ENCODE assay signal across 9 mouse cellular contexts in the genomic region with DNA sequence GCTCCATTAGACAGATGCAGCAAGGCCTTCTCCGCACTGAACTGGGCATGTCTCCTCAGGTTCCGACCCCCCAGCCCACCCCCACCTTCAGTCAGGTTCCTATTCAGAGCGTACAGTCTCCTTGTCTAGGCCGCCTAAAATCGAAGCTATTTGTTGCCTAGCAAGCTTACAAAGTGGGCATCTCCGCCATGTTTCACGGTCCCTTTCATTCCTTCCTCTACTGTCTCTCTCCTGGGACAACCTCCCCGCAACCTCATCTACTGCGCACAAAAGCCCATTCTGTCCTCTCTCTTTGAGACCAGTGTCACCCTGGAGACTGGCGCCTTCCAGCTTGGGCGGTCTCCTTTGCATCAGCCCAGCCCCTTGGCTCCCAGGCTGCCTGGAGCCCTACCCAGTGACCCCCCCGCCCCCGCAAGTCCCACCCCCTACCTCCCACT.
DNase-seq lines count a peak whose midpoint lies in the region; ATAC-seq lines count a peak whose summit lies in the region.
"Had no signal": no experiment of that assay in that cellular context is flagged by ENCODE, and none has a peak within 500 bp of the region (broad histone marks: within the 10 kb centered on the region; RNA-seq: fewer than 3 reads in every experiment).

No protein-coding gene starts in this region.

- peak overlapping the region; percentile 36; the same call in 1 of the 2 replicates for H3K4me2 ChIP-seq in forebrain, embryonic 13.5 days
- no peak overlapping the region for H3K4me2 ChIP-seq in midbrain, embryonic 11.5 days
- H3K4me2 ChIP-seq: limb, embryonic 12.5 days had no signal

- intact Hi-C loops in left cerebral cortex, postnatal 14 days (cut with DNase I), result no loop called here

- peak overlapping the region; percentile 85 for H3K27ac ChIP-seq in forebrain, embryonic 13.5 days
- peak overlapping the region; percentile 76 for H3K27ac ChIP-seq in midbrain, embryonic 11.5 days (ENCODE audit: low read depth, low read length)
- H3K27ac ChIP-seq: limb, embryonic 12.5 days had no signal

- H3K4me1 ChIP-seq in forebrain, embryonic 13.5 days, result peaks cover 33% of the 10 kb centered on the region
- H3K4me1 ChIP-seq in midbrain, embryonic 11.5 days (ENCODE audit: control insufficient read depth, insufficient read depth, low read length), result peaks cover 18% of the 10 kb centered on the region
- H3K4me1 ChIP-seq: limb, embryonic 12.5 days had no signal

- DNase-seq in left cerebral cortex, postnatal 14 days (ENCODE audit: low spot score in 2 of 2), result peak; percentile 25 to 31
- no peak for DNase-seq in left cerebral cortex, adult 9 months (ENCODE audit: low spot score in 2 of 2)
- DNase-seq in midbrain, embryonic 11.5 days (ENCODE audit: low spot score, missing footprints), result no peak
- DNase-seq in right cerebral cortex, postnatal 4 days, result peak; percentile 40
- DNase-seq in lung, adult 18-20 months, result no peak
- no peak for DNase-seq in cerebellum, postnatal 36 days
- DNase-seq: gastrocnemius, postnatal 36 days had no signal

- 19% methylated on average over 13 of the region's 13 CpGs for WGBS in forebrain, embryonic 13.5 days
- WGBS in midbrain, embryonic 11.5 days, result 53% methylated on average over 13 of the region's 13 CpGs

- no peak overlapping the region for H3K9ac ChIP-seq in forebrain, embryonic 13.5 days
- no peak overlapping the region for H3K9ac ChIP-seq in midbrain, embryonic 11.5 days (ENCODE audit: low read length)
- H3K9ac ChIP-seq: limb, embryonic 12.5 days had no signal

- ATAC-seq in forebrain, embryonic 13.5 days, result peak; percentile 77
- peak; percentile 83 for ATAC-seq in midbrain, embryonic 11.5 days (ENCODE audit: low FRiP score)

- no peaks in the 10 kb centered on the region for H3K9me3 ChIP-seq in forebrain, embryonic 13.5 days (replicated peaks)
- H3K9me3 ChIP-seq in midbrain, embryonic 11.5 days (ENCODE audit: control insufficient read depth, low read length), result no peaks in the 10 kb centered on the region
- H3K9me3 ChIP-seq: limb, embryonic 12.5 days had no signal

- no peak overlapping the region for H3K4me3 ChIP-seq in forebrain, embryonic 13.5 days
- no peak overlapping the region for H3K4me3 ChIP-seq in midbrain, embryonic 11.5 days (ENCODE audit: low read depth, low read length)
- H3K4me3 ChIP-seq: limb, embryonic 12.5 days had no signal

- H3K27me3 ChIP-seq in forebrain, embryonic 13.5 days, result no peaks in the 10 kb centered on the region
- H3K27me3 ChIP-seq in midbrain, embryonic 11.5 days (ENCODE audit: control insufficient read depth, insufficient read depth, low read length), result no peaks in the 10 kb centered on the region
- H3K27me3 ChIP-seq: limb, embryonic 12.5 days had no signal

- no peaks in the 10 kb centered on the region for H3K36me3 ChIP-seq in forebrain, embryonic 13.5 days (ENCODE audit: poor library complexity, severe bottlenecking)
- no peaks in the 10 kb centered on the region for H3K36me3 ChIP-seq in midbrain, embryonic 11.5 days (ENCODE audit: control insufficient read depth, insufficient read depth, low read length)
- H3K36me3 ChIP-seq: limb, embryonic 12.5 days had no signal

Comparison
In these comparisons a context has a peak if more than half of its experiments do, and no peak if none do; other contexts are left out.
1. DNase-seq: peak in left cerebral cortex, postnatal 14 days (2 of 2) and right cerebral cortex, postnatal 4 days (single experiment); none in left cerebral cortex, adult 9 months (0 of 2), midbrain, embryonic 11.5 days (single experiment), lung, adult 18-20 months (0 of 2) and cerebellum, postnatal 36 days (0 of 2).